Comparison of ENCODE assay signal across 8 mouse cellular contexts in the genomic region with DNA sequence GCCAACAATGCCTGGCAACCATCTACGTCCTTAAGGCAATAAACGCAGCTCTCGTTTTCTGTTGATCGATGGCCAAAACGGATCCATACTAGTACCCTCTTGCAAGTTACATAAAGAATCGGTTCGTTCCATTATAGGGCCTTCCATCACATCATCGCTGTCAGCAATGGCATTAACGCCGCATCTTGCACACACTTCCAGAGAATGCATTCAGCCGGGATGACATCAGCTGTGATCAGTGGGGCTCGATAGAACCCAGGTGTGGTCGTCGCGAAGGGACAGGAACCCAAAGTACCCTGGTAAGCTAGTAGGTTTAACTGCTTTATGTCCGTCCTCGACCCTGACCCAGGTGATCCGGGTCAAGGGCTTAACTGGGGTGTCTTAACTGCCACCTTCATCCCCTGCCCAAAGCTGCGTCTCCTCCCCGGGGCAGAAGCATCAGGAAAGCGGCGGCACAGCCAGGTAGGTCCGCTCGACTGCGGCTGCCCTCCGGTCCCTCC. TPM values are rescaled to one million over a fixed set of nuclear protein-coding genes. Genes with fewer than 3 reads are reported as not detected.
DNase-seq lines count a peak whose midpoint lies in the region; ATAC-seq and TF ChIP-seq lines count a peak whose summit lies in the region.

No protein-coding gene starts in this region.

- H3K4me2 ChIP-seq in myocyte (ENCODE audit: low read depth) = peak overlapping the region; percentile 68

- peaks cover 58% of the 10 kb centered on the region for H3K4me1 ChIP-seq in forebrain, embryonic 10.5 days

- no peak for TF ChIP-seq POLR2A in myocyte (IDR thresholded peaks at IDR 0.05; ENCODE audit: insufficient read length, low read depth)

- WGBS in forebrain, embryonic 10.5 days = under 1% methylated on average over 26 of the region's 26 CpGs

- peak overlapping the region; percentile 57 for H3ac ChIP-seq in myocyte (ENCODE audit: control insufficient read depth, insufficient read length)

- peak; percentile 47 for DNase-seq in cerebellum, adult 11-12 months
- DNase-seq in spleen, adult 12 weeks (ENCODE audit: low spot score) = peak; percentile 14
- no peak for DNase-seq in spleen, adult 18-20 months
- peak; percentile 55 for DNase-seq in forebrain, embryonic 10.5 days (ENCODE audit: extremely low spot score, low spot score)
- peak; percentile 22 to 29 for DNase-seq in layer of hippocampus, postnatal 25 days (ENCODE audit: extremely low spot score in 1 of 2, low spot score in 1 of 2)

- H3K9me3 ChIP-seq in forebrain, embryonic 10.5 days = no peaks in the 10 kb centered on the region

- peaks cover 53% of the 10 kb centered on the region for H3K79me2 ChIP-seq in myocyte (ENCODE audit: control insufficient read depth, insufficient read depth)

- H3K36me3 ChIP-seq in forebrain, embryonic 10.5 days (replicated peaks) = peaks cover 47% of the 10 kb centered on the region
- H3K36me3 ChIP-seq in myocyte (ENCODE audit: control insufficient read depth, insufficient read depth) = peaks cover 35% of the 10 kb centered on the region

- H3K27ac ChIP-seq in forebrain, embryonic 10.5 days = peak overlapping the region; percentile 100

- H3K27me3 ChIP-seq in forebrain, embryonic 10.5 days (ENCODE audit: poor library complexity, severe bottlenecking) = no peaks in the 10 kb centered on the region
- no peaks in the 10 kb centered on the region for H3K27me3 ChIP-seq in myocyte (ENCODE audit: control insufficient read depth, insufficient read depth, insufficient read length)

- ATAC-seq in cerebellum, adult (ENCODE audit: insufficient number of reproducible peaks, low FRiP score, low TSS enrichment) = no peak
- no peak for ATAC-seq in activated CD4-positive, CD25-positive, alpha-beta regulatory T cell, adult 4 months

- H3K4me3 ChIP-seq in forebrain, embryonic 10.5 days = peak overlapping the region; percentile 99
- peak overlapping the region; percentile 91 for H3K4me3 ChIP-seq in myocyte

TF ChIP-seq in myocyte, 11 proteins besides CTCF, POLR2A, EP300 and RAD21:
- TF ChIP-seq SRF (IDR thresholded peaks at IDR 0.05; ENCODE audit: control insufficient read depth, insufficient read length, low read depth) (no peak), CEBPB (IDR thresholded peaks at IDR 0.05; ENCODE audit: insufficient read depth, poor library complexity, severe bottlenecking) (no peak), MYOG (IDR thresholded peaks at IDR 0.05; ENCODE audit: control insufficient read depth in 1 of 3, insufficient read depth in 1 of 3, insufficient read length in 2 of 3, low read depth in 2 of 3) (no peak), POLR2AphosphoS2 (IDR thresholded peaks at IDR 0.05; ENCODE audit: insufficient read length, low read depth) (peak; percentile 47), MAX (IDR thresholded peaks at IDR 0.05; ENCODE audit: low read depth) (no peak), TCF12 (IDR thresholded peaks at IDR 0.05; ENCODE audit: insufficient read depth, poor library complexity, severe bottlenecking) (no peak), REST (IDR thresholded peaks at IDR 0.05; ENCODE audit: insufficient read depth, insufficient read length) (no peak)

RNA-seq across cellular contexts. Expression of gene Kpna2, which starts 0.6 kb away (rescaled TPM):
- polyA plus RNA-seq in forebrain, embryonic 10.5 days (2016; fragmentation: Nextera tagmentation; extraction: Ambion mirVana) = 799 and 813 TPM in 2 replicates
- total RNA-seq in layer of hippocampus, postnatal 25 days (2021) = 10 to 100 TPM; 22.0 to 26.8 TPM
- polyA plus RNA-seq in myocyte (2012; fragmentation: generic; extraction: Trizol) = 32.8 TPM
- 100 to 1,000 TPM; 202 to 218 TPM for polyA plus RNA-seq in activated CD4-positive, CD25-positive, alpha-beta regulatory T cell, adult 4 months (2017; shearing (Covaris generic))

RNA-seq across cellular contexts. Expression of gene 1810010H24Rik, which starts 26.8 kb away (rescaled TPM):
- polyA plus RNA-seq in forebrain, embryonic 10.5 days (2016; fragmentation: Nextera tagmentation; extraction: Ambion mirVana) = 1.4 and 1.7 TPM in 2 replicates
- 1 to 10 TPM; 3.1 to 3.6 TPM for total RNA-seq in layer of hippocampus, postnatal 25 days (2021)
- 2.5 TPM for polyA plus RNA-seq in myocyte (2012; fragmentation: generic; extraction: Trizol)
- 1 to 10 TPM in 1 of 2 experiments, under 1 TPM in 1; 0.46 to 1.5 TPM for polyA plus RNA-seq in activated CD4-positive, CD25-positive, alpha-beta regulatory T cell, adult 4 months (2017; shearing (Covaris generic))

Comparison
In these comparisons a context has a peak if more than half of its experiments do, and no peak if none do; other contexts are left out.
1. DNase-seq: peak in cerebellum, adult 11-12 months (single experiment), spleen, adult 12 weeks (single experiment), forebrain, embryonic 10.5 days (single experiment) and layer of hippocampus, postnatal 25 days (2 of 2); none in spleen, adult 18-20 months (0 of 2).